Mouse (Mus musculus) CH12F3 (cell line): ENCODE data around the gene Cd82.

Experiments used
- in situ Hi-C: fragments of 300-500 bp; cut with MboI; formaldehyde crosslinking; loops from 2 replicates; pipeline ENCODE4 v1.14.3; 2020; ENCODE audit warnings: low sequenced_read_pairs

Cd82 gene

GRCm38 (mm10) chr2:93462760-93463159 is at the start of gene Cd82:
TSS of gene Cd82 (minus strand) at chr2:93463140.
- in situ Hi-C loops, result no loop called here

GRCm38 (mm10) chr2:93512130-93512529 is 49.2 kb upstream of the Cd82 start:
- in situ Hi-C loops, result no loop called here

GRCm38 (mm10) chr2:93510839-93511238 is 47.9 kb upstream of the Cd82 start:
- in situ Hi-C loops, result no loop called here

- in situ Hi-C loops, result no loop called here
These were observed 47.1 kb upstream of the Cd82 start for GRCm38 (mm10) chr2:93509777-93510750.

GRCm38 (mm10) chr2:93505091-93505490 is 42.2 kb upstream of the Cd82 start:
- in situ Hi-C loops, result no loop called here

- in situ Hi-C loops, result no loop called here
These were observed 40.4 kb upstream of the Cd82 start for GRCm38 (mm10) chr2:93503353-93503752.

GRCm38 (mm10) chr2:93501303-93501702 is 38.4 kb upstream of the Cd82 start:
- in situ Hi-C loops, result no loop called here

- in situ Hi-C loops, result no loop called here
These were observed 34.3 kb upstream of the Cd82 start for GRCm38 (mm10) chr2:93497221-93497620.

- in situ Hi-C loops, result no loop called here
These were observed 32.2 kb upstream of the Cd82 start for GRCm38 (mm10) chr2:93495170-93495569.

GRCm38 (mm10) chr2:93493541-93493940 is 30.6 kb upstream of the Cd82 start:
- in situ Hi-C loops, result no loop called here

- in situ Hi-C loops, result no loop called here
These were observed 27.6 kb upstream of the Cd82 start for GRCm38 (mm10) chr2:93490516-93490915.

- in situ Hi-C loops, result loop anchor here (10.0 kb wide), 1 partner anchor 166 kb away; no protein-coding TSS in a partner anchor
These were observed 26.1 kb upstream of the Cd82 start for GRCm38 (mm10) chr2:93488911-93489587.

GRCm38 (mm10) chr2:93485459-93485858 is 22.5 kb upstream of the Cd82 start:
- in situ Hi-C loops, result loop anchor here (10.0 kb wide), 1 partner anchor 169 kb away; no protein-coding TSS in a partner anchor

- in situ Hi-C loops, result loop anchor here (10.0 kb wide), 1 partner anchor 173 kb away; no protein-coding TSS in a partner anchor
These were observed 19.2 kb upstream of the Cd82 start for GRCm38 (mm10) chr2:93482036-93482644.

GRCm38 (mm10) chr2:93478744-93479143 is 15.8 kb upstream of the Cd82 start:
- in situ Hi-C loops, result loop anchor here (10.0 kb wide), 1 partner anchor 326 kb away; no protein-coding TSS in a partner anchor

GRCm38 (mm10) chr2:93477519-93477918 is 14.6 kb upstream of the Cd82 start:
- in situ Hi-C loops, result loop anchor here (10.0 kb wide), 1 partner anchor 327 kb away; no protein-coding TSS in a partner anchor

- in situ Hi-C loops, result loop anchor here (10.0 kb wide), 1 partner anchor 328 kb away; no protein-coding TSS in a partner anchor
These were observed 13.5 kb upstream of the Cd82 start for GRCm38 (mm10) chr2:93476487-93476886.

GRCm38 (mm10) chr2:93475040-93475439 is 12.1 kb upstream of the Cd82 start:
- in situ Hi-C loops, result loop anchor here (10.0 kb wide), 1 partner anchor 330 kb away; no protein-coding TSS in a partner anchor

GRCm38 (mm10) chr2:93473915-93474314 is 11.0 kb upstream of the Cd82 start:
- in situ Hi-C loops, result loop anchor here (10.0 kb wide), 1 partner anchor 331 kb away; no protein-coding TSS in a partner anchor

GRCm38 (mm10) chr2:93470849-93471576 is 8.1 kb upstream of the Cd82 start:
- in situ Hi-C loops, result loop anchor here (10.0 kb wide), 1 partner anchor 334 kb away; no protein-coding TSS in a partner anchor
